Mouse (Mus musculus) heart, embryonic 12.5 days (tissue): ENCODE measurements at regions not wholly inside any gene's neighbourhood (a gene's known extent, or its start where the extent isn't known, plus 50 kb on each side); places are given as distances from the start of the nearest gene placed in this dataset. TPM values are rescaled to one million over a fixed set of nuclear protein-coding genes. Genes with fewer than 3 reads are reported as not detected.

Source experiments
- microRNA-seq: library from miRNA; unstranded; fragments of <30 nt; microRNA quantifications from one replicate; pipeline ENCODE4, GENCODE M21; 2017

Small RNA genes lying in the stretch of these regions (microRNA-seq; reads per million reads assigned to microRNA genes)
- not detected for gene Gm24271
